ENCODE assay signal across 14 mouse cellular contexts in the genomic region with DNA sequence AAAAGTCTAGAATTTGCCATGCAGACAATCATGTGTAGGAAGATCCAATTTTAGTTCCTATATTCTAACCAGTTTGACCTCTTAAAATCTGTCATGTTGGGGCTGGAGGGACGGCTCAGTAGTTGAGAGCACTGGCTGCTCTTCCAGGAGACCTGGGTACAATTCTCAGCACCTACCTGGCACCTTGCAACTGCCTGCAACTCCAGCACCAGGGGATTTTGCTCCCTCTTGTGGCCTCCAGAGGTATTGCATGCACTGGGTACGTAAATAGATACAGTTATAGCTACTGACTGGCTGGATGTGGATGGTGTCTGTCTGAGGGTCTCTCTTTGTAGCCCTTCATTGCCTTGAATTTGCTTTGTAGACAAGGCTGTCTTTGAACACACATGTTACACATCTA. TPM values are rescaled to one million over a fixed set of nuclear protein-coding genes. Genes with fewer than 3 reads are reported as not detected.
DNase-seq lines count a peak whose midpoint lies in the region; ATAC-seq and TF ChIP-seq lines count a peak whose summit lies in the region.
"Had no signal": no experiment of that assay in that cellular context is flagged by ENCODE, and none has a peak within 500 bp of the region (broad histone marks: within the 10 kb centered on the region; RNA-seq: fewer than 3 reads in every experiment).

No protein-coding gene starts in this region.

- peak; percentile 67 for TF ChIP-seq CTCF in heart, adult 2 months (IDR thresholded peaks at IDR 0.05)
- peak; percentile 66 for TF ChIP-seq CTCF in midbrain, postnatal 0 days (IDR thresholded peaks at IDR 0.05)
- peak; percentile 25; the same call in 1 of the 2 replicates for TF ChIP-seq CTCF in olfactory bulb, adult 2 months (IDR thresholded peaks at IDR 0.05; ENCODE audit: insufficient read depth, low read depth, low read length)

- no peak for DNase-seq in heart, adult 2 months
- no peak for DNase-seq in heart, adult 11 months
- DNase-seq in midbrain, postnatal 0 days (ENCODE audit: low spot score): no peak
- no peak for DNase-seq in midbrain, embryonic 10.5 days (ENCODE audit: low spot score)
- DNase-seq in NIH3T3 (ENCODE audit: low read depth): peak; percentile 20
- DNase-seq in left cerebral cortex, postnatal 25 days (ENCODE audit: low spot score in 2 of 2): no peak
- DNase-seq: heart, adult 18-20 months had no signal

- no peak overlapping the region for H3K4me2 ChIP-seq in midbrain, postnatal 0 days (ENCODE audit: low read depth, low read length, poor library complexity, severe bottlenecking)
- H3K4me2 ChIP-seq: hindbrain, embryonic 12.5 days; limb, embryonic 13.5 days; midbrain, embryonic 12.5 days had no signal

- H3K4me3 ChIP-seq in heart, adult 2 months: no peak overlapping the region
- H3K4me3 ChIP-seq in midbrain, postnatal 0 days (ENCODE audit: low read depth, low read length): no peak overlapping the region
- no peak overlapping the region for H3K4me3 ChIP-seq in midbrain, embryonic 10.5 days
- H3K4me3 ChIP-seq in olfactory bulb, adult 2 months (ENCODE audit: insufficient read depth, low read depth, low read length): no peak overlapping the region
- H3K4me3 ChIP-seq: hindbrain, embryonic 12.5 days; limb, embryonic 13.5 days; midbrain, embryonic 12.5 days had no signal

- no peaks in the 10 kb centered on the region for H3K27me3 ChIP-seq in heart, adult 2 months (ENCODE audit: control insufficient read depth, insufficient read depth, low read length)
- no peaks in the 10 kb centered on the region for H3K27me3 ChIP-seq in midbrain, postnatal 0 days (ENCODE audit: insufficient read depth, low read length)
- peaks cover 21% of the 10 kb centered on the region for H3K27me3 ChIP-seq in midbrain, embryonic 10.5 days (ENCODE audit: low read depth, poor library complexity, severe bottlenecking)
- H3K27me3 ChIP-seq: limb, embryonic 13.5 days had no signal

- peaks cover 8% of the 10 kb centered on the region for H3K4me1 ChIP-seq in heart, adult 2 months (ENCODE audit: control insufficient read depth, insufficient read depth, low read length)
- H3K4me1 ChIP-seq in midbrain, postnatal 0 days (ENCODE audit: insufficient read depth, low read length): peaks cover 10% of the 10 kb centered on the region
- peaks cover 40% of the 10 kb centered on the region for H3K4me1 ChIP-seq in midbrain, embryonic 10.5 days
- peaks cover 35% of the 10 kb centered on the region for H3K4me1 ChIP-seq in olfactory bulb, adult 2 months (ENCODE audit: control insufficient read depth, insufficient read depth, low read length)

- H3K36me3 ChIP-seq in heart, adult 2 months (ENCODE audit: control insufficient read depth, insufficient read depth, low read length): no peaks in the 10 kb centered on the region
- H3K36me3 ChIP-seq in midbrain, postnatal 0 days (ENCODE audit: insufficient read depth, low read length): peaks cover 8% of the 10 kb centered on the region
- H3K36me3 ChIP-seq in midbrain, embryonic 10.5 days: peaks cover 15% of the 10 kb centered on the region

- ATAC-seq in midbrain, postnatal 0 days (ENCODE audit: low FRiP score): no peak
- no peak for ATAC-seq in megakaryocyte-erythroid progenitor cell, adult 5-6 weeks (replicated peaks; ENCODE audit: low FRiP score, low TSS enrichment, poor library complexity, severe bottlenecking)
- ATAC-seq: forebrain, embryonic 14.5 days had no signal

- no peak for TF ChIP-seq POLR2A in heart, adult 2 months (IDR thresholded peaks at IDR 0.05; ENCODE audit: insufficient read depth, low read depth, low read length)
- no peak for TF ChIP-seq POLR2A in olfactory bulb, adult 2 months (IDR thresholded peaks at IDR 0.05; ENCODE audit: insufficient read depth, low read depth, low read length)

- no peak overlapping the region for H3K9ac ChIP-seq in heart, adult 2 months (ENCODE audit: low read depth, low read length)
- H3K9ac ChIP-seq in midbrain, postnatal 0 days (replicated peaks; ENCODE audit: low read length, poor library complexity, severe bottlenecking): no peak overlapping the region
- H3K9ac ChIP-seq: hindbrain, embryonic 12.5 days; limb, embryonic 13.5 days; midbrain, embryonic 12.5 days had no signal

- no peaks in the 10 kb centered on the region for H3K79me2 ChIP-seq in heart, adult 2 months (replicated peaks; ENCODE audit: control insufficient read depth, insufficient read depth, low read length)

- H3K27ac ChIP-seq in heart, adult 2 months: no peak overlapping the region
- no peak overlapping the region for H3K27ac ChIP-seq in midbrain, postnatal 0 days (ENCODE audit: low read depth, low read length)
- no peak overlapping the region for H3K27ac ChIP-seq in midbrain, embryonic 10.5 days (replicated peaks)
- no peak overlapping the region for H3K27ac ChIP-seq in olfactory bulb, adult 2 months (ENCODE audit: insufficient read depth, low read depth, low read length)
- H3K27ac ChIP-seq: hindbrain, embryonic 12.5 days; limb, embryonic 13.5 days; midbrain, embryonic 12.5 days had no signal

- intact Hi-C loops in heart, adult 2 months (cut with DNase I): no loop called here
- intact Hi-C loops in left cerebral cortex, postnatal 25 days (cut with DNase I): no loop called here

- no peak for TF ChIP-seq EP300 in heart, adult 2 months (IDR thresholded peaks at IDR 0.05; ENCODE audit: insufficient read depth, low read depth, low read length)

- WGBS in heart, adult 2 months: 100% methylated on average over 2 of the region's 2 CpGs
- 94% methylated on average over 2 of the region's 2 CpGs for WGBS in midbrain, postnatal 0 days
- WGBS in midbrain, embryonic 10.5 days: 94% methylated on average over 2 of the region's 2 CpGs
- WGBS in olfactory bulb, adult 2 months: 97% methylated on average over 2 of the region's 2 CpGs

- H3K9me3 ChIP-seq in midbrain, postnatal 0 days (ENCODE audit: low read length): no peaks in the 10 kb centered on the region
- H3K9me3 ChIP-seq in midbrain, embryonic 10.5 days (replicated peaks): peaks cover 12% of the 10 kb centered on the region
- H3K9me3 ChIP-seq: midbrain, embryonic 12.5 days had no signal

RNA-seq across cellular contexts. Expression of a gene that starts 43.4 kb away (rescaled TPM):
- total RNA-seq in heart, adult 2 months (2021): 1 to 10 TPM; 3.2 to 4.0 TPM
- polyA plus RNA-seq in heart, adult 2 months (2012; rRNA removed): 10.4 and 12.1 TPM in 2 replicates
- total RNA-seq in midbrain, postnatal 0 days (2014; rRNA removed): 27.3 and 40.2 TPM in 2 replicates
- 32.2 and 36.4 TPM in 2 replicates for polyA plus RNA-seq in midbrain, postnatal 0 days (2015; fragmentation: Nextera tagmentation; extraction: Ambion mirVana)
- 12.1 and 21.1 TPM in 2 replicates for polyA plus RNA-seq in midbrain, embryonic 10.5 days (2016; fragmentation: Nextera tagmentation; extraction: Ambion mirVana)
- not detected in 2 replicates for polyA plus RNA-seq in olfactory bulb, adult 2 months (2012; ENCODE audit: insufficient read depth, insufficient read length, low replicate concordance, missing spikeins)
- 1.4 and 3.2 TPM in 2 replicates for total RNA-seq in megakaryocyte-erythroid progenitor cell, adult 5-6 weeks (2014; fragmentation: Nextera tagmentation)
- not detected in 2 replicates for total RNA-seq in megakaryocyte-erythroid progenitor cell, adult 5-6 weeks (2017)
- total RNA-seq in left cerebral cortex, postnatal 25 days (2021): 10 to 100 TPM; 23.5 to 24.8 TPM
- total RNA-seq: common myeloid progenitor, adult 5-6 weeks had no signal
